Mouse (Mus musculus) ES-E14 (cell line): Measurements from ENCODE around the gene Pigv.

ENCODE experiments used
- HCFC1 ChIP-seq: IDR thresholded peaks from 2 replicates; pipeline ENCODE4 v1.6.1; 2012; ENCODE audit warnings: low read length, inconsistent platforms, borderline replicate concordance; ENCODE audit not compliant: insufficient read depth
- ZNF384 ChIP-seq: IDR thresholded peaks from 2 replicates; pipeline ENCODE4 v1.6.1; 2012; ENCODE audit warnings: low read depth, low read length, inconsistent platforms

DNA sequence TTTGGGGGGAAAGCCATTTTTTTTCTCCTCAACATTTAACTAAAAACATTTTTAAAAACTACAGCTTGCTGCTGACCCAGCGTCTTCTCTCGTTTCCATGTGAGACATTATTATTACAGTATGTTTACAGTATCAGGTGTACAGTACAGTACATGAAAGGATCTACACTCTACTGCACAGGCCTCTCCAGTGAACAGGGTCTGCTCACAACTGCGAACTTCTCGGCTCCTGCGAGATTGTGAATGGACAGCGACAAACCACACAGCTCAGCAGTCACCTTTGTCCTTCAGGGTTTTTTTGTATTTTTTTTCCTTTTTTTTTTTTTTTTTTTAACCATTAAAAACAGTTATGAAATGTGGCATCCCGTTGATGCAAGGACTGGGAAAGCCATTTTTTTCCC, 7.2 kb upstream of the Pigv start:
- 0 out of 2 replicates have a peak, but pooled peaks have one; percentile 9 for TF ChIP-seq ZNF384
- TF ChIP-seq HCFC1: no peak
